Mouse (Mus musculus) embryonic fibroblast, embryonic 13.5 days (primary cell): ENCODE data around the gene Otop3. TPM values are rescaled to one million over a fixed set of nuclear protein-coding genes. Genes with fewer than 3 reads are reported as not detected.

Source experiments
- H3K27ac ChIP-seq: 2 replicates; pipeline ENCODE4 v1.5.1; 2012; ENCODE audit warnings: low read length, control low read depth, inconsistent platforms; ENCODE audit not compliant: insufficient read depth
- H3K4me1 ChIP-seq: 2 replicates; pipeline ENCODE4 v1.6.1; 2011; ENCODE audit warnings: low read length; ENCODE audit not compliant: control insufficient read depth, insufficient read depth
- H3K4me3 ChIP-seq: 2 replicates; pipeline ENCODE4 v1.5.1; 2011; ENCODE audit warnings: mild to moderate bottlenecking, control low read depth, low read length; ENCODE audit not compliant: insufficient read depth
- CTCF ChIP-seq: IDR thresholded peaks from 2 replicates; pipeline ENCODE4 v1.5.1; 2011; ENCODE audit warnings: mild to moderate bottlenecking, control low read depth, low read length, moderate library complexity, borderline replicate concordance; ENCODE audit not compliant: insufficient read depth
- POLR2A ChIP-seq: IDR thresholded peaks from 2 replicates; pipeline ENCODE4 v1.6.1; 2011; ENCODE audit warnings: low read depth, mild to moderate bottlenecking, control low read depth, low read length, moderate library complexity
- polyA plus RNA-seq: library from polyadenylated mRNA; stranded (reverse); fragments of >200 nt; gene quantifications from 2 replicates; pipeline ENCODE4 v1.2.4, GENCODE M21; 2011; ENCODE audit warnings: low read depth; ENCODE audit not compliant: missing spikeins, insufficient read length

Otop3 gene
- polyA plus RNA-seq, 1 experiment: not detected

DNA sequence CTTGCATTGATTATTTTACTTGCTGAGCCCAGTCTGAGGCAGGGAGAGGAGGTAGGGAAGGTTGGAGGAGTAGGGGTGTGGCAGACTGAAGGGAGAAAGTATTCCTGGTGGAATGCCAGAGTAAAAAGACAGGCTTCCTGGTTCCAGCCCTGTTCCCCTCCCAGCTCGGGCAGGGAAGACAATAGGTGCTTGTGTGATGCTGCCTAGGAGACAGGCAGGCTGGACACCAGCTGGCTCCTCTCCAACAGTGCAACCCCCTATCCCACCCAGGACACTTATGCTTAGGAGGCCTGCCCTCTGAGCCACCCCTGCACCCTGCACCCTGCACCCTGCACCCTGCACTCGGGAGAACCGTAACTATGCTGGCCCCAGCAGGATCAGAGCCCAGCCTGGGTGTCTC lies 24.8 kb downstream of the Otop3 start:
- Histone ChIP-seq H3K27ac (no peak overlapping the region), H3K4me3 (no peak overlapping the region), H3K4me1 (no peaks in the 10 kb centered on the region)
- TF ChIP-seq CTCF (no peak), POLR2A (no peak)

DNA sequence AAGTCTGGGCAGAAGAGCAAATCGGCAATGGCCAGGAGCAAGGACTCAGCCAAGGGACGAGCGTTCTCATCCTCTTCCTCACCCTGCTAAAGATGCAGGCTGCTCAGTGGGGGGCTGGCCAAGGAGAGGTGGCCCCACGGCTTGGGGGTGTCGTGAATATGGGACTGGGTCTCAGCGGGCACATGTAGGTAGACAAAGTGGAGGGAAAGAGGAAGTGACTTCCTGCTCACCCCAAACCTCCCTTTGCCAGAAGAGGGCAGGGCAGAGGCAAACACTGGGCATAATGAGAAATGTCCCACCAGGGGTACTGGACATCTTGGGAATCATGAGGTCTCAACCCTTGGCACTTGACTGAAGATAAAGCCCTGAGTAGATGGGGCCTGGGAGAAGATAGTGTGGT lies 25.2 kb downstream of the Otop3 start:
- no peaks in the 10 kb centered on the region for H3K4me1 ChIP-seq
- no peak overlapping the region for H3K4me3 ChIP-seq
- no peak for TF ChIP-seq CTCF
- no peak for TF ChIP-seq POLR2A
- H3K27ac ChIP-seq: no peak overlapping the region

DNA sequence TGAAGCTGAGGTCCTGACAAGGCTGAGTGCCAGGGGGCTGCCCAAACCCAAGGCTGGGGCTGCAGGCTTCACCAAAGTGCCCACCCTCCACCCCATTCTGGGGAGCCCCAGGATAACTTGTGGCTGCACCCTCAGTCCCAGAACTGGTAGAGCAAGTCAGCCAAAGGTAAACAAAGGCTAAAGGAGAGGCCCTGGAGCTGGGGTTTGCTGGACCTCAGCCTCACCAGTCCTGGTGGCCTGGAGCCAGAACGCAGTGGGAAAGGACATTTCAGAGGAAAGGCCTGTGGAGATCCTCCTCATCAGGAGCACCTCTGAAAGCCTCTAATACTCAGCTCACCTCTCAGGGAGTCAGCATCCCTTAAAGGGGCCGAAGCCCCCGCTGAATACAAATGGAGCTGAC lies 29.6 kb downstream of the Otop3 start:
- H3K4me1 ChIP-seq: no peaks in the 10 kb centered on the region

DNA sequence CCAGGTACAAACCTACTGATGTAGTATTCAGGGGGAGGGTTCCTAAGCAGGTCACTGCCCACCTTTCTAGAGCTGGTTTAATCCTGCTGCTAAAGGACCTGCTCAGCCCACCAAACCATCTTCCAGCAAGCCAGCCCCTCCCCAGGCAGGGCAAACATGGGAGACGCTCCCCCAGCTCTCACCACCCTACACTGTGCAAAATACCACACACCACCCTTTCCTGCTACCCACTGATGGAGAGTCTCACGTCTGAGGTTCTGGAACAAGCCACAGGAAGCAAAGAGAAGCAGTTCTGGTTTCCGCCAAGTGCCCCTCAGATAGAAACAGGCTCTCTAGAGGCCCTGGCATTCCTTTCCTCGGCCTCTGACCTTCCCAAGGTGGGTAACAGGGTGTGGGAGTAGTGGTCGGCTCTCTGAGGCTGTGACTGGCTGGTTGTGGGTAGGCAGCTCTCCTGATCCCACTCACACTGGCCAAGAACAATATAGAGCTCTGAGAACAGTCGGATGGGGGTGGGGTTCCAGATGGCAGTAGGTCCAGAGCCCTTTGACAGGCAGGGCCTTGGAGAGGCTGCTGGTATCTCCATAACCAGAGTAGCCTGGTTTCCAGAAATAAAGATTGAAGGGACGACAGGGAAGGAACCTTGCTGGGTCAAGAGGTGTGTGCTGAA lies 31.6 kb downstream of the Otop3 start:
- no peak overlapping the region for H3K27ac ChIP-seq
- no peaks in the 10 kb centered on the region for H3K4me1 ChIP-seq
- TF ChIP-seq POLR2A (no peak), CTCF (no peak)
- no peak overlapping the region for H3K4me3 ChIP-seq

More for the DNA sequence above, 29.6 kb downstream of the Otop3 start:
- no peak overlapping the region for H3K4me3 ChIP-seq
- TF ChIP-seq POLR2A: no peak
- no peak for TF ChIP-seq CTCF
- H3K27ac ChIP-seq: no peak overlapping the region

DNA sequence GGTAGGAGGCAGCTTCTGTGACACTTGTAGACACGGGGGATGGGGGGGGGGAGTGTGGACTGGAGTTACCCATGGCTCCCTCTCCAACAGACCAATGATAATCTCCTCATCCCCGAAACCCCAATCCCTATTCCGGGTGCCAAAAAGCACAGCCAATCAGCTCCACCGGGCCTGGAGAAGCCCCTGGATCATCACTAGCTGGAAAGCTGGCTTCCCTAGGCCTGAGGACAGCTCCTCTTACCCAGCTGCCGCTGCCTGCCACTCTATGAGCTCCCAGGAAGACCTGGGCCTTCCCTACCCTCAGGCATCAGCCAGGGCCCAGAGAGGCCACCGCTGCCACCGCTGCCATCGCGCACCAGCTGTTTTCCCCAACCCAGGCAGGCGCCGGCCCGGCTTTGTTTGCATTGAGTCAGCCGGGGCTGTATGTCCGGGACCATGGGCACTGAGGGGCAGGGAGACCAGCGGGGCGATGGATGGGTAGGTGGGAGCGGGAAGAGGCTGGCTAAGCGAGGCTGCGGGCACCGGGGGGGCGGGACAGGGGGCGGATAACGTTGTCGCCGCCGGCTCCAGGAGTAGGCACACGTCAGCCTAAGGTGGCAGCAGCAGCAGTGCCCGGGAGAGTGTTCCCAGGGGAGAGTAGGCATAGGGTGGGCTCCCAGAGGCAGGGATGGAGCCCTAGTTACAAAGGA lies 32.3 kb downstream of the Otop3 start:
- TF ChIP-seq POLR2A: no peak

DNA sequence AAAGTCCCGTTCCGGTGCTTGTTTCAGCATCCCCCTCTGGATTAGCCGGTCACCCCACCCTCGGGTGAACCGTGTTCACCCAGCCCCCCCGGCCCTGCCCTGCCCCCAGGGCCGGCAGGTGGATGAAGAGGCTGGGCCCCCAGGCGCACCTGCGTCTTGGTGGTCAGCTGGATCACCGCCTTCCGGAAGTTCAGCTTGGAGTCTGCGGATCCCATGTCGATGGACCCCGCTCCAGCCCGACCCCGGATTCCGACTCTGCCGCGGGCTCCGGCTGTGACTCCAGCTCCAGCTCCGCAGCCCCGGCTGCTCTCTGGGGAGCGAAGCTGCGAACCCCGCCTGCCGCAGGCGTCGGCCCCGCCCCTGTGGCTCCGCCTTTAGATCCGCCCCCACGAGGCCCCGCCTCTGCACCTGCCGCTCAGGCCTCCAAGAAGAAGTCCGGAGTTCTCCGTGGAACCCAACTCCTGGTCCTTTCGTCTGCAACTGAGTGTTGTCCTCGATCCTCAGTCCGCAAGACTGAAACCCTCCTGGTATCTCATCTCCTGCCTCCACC lies 32.9 kb downstream of the Otop3 start, which contains the start of gene Hid1:
TSS of gene Hid1 (minus strand) at position 362 of the 550 bp plus-strand sequence.
- Histone ChIP-seq H3K27ac (no peak within 1 kb of the TSS), H3K4me3 (peak within 1 kb of the TSS; percentile 48), H3K4me1 (no peaks in the 10 kb centered on the region)
- TF ChIP-seq POLR2A (peak; percentile 41; the same call in 1 of the 2 replicates), CTCF (no peak)

More for the DNA sequence above, 32.3 kb downstream of the Otop3 start:
- Histone ChIP-seq H3K4me3 (peak overlapping the region; percentile 48), H3K4me1 (no peaks in the 10 kb centered on the region), H3K27ac (no peak overlapping the region)

DNA sequence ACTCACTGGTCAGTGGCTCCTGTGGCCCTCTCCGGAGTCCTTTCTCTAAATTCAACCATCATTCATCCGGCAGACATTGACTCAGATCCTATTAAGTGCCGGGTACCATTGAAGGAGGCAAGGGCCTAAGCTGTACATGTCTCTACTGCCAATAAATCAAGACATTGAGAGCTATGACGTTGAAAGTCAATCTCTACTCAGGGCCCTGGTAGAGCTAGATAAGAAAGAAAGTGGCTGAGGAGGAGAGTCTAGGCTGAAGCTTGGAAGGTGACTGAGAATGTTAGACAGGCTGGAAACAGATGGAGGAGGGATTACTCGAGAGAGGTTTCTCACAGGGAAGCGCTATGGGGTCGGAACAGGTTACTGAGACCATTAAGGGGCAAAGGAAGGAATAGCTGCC lies 35.8 kb downstream of the Otop3 start:
- Histone ChIP-seq H3K4me1 (no peaks in the 10 kb centered on the region), H3K4me3 (no peak overlapping the region), H3K27ac (no peak overlapping the region)
- no peak for TF ChIP-seq CTCF
- no peak for TF ChIP-seq POLR2A

DNA sequence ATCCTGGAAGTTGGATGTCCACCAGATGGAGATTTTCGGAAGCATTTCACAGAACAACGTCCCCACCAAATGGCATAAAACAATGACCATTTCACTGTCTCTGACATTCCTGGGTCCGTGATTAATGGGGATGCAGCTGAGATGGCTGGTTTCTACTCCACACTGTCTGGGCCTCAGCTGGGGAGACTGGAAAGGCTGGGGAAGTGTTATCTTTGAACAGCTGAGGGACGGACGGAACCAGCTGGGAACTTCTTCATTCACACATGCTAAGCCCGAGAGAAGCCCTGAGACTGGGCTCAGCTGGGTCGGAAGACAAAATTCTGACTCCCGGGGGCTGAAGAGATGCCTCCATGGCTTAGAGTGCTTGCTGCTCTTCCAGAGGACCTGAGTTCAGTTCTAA lies 36.8 kb downstream of the Otop3 start:
- Histone ChIP-seq H3K4me3 (no peak overlapping the region), H3K27ac (no peak overlapping the region), H3K4me1 (no peaks in the 10 kb centered on the region)
- TF ChIP-seq CTCF: no peak

DNA sequence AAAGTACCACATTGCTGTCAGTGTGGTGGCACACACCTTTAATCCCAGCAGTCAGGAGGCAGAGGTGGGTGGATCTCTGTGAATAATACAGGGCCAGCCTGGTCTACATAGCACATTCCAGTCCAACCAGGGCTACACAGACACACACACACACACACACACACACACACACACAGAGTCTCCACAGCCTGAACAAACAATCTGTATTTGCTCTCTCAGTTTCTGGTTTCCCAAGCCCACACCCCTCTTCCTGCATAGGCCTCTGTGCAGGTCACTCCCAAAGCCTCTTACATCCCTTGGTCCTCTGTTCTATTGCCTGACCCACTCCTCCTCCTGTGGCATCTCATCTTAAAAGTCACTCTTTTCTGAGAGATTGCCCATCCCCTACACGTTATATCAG lies 37.5 kb downstream of the Otop3 start:
- Histone ChIP-seq H3K27ac (no peak overlapping the region), H3K4me3 (no peak overlapping the region), H3K4me1 (no peaks in the 10 kb centered on the region; the same call in 1 of the 2 replicates)
- no peak for TF ChIP-seq CTCF
- no peak for TF ChIP-seq POLR2A

DNA sequence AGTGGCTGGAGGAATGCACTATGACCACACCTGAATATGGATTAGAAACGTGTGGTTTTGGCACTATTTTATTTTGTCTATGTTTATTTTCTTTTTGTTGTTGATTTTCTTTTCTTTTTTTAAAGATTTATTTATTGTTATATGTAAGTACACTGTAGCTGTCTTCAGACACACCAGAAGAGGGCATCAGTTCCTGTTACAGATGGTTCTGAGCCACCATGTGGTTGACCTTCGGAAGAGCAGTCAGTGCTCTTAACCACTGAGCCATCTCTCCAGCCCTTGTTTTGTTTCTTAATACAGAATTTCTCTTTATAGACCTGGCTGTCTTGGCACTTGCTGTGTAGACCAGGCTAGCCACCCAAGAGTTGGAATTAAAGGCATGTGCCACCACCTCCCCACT lies 38.2 kb downstream of the Otop3 start:
- no peak overlapping the region for H3K4me3 ChIP-seq
- no peak overlapping the region for H3K27ac ChIP-seq
- no peaks in the 10 kb centered on the region; the same call in 1 of the 2 replicates for H3K4me1 ChIP-seq
- TF ChIP-seq CTCF: no peak
